Mouse (Mus musculus) sigmoid colon, adult 10 weeks (tissue): ENCODE results near the gene Accs. TPM values are rescaled to one million over a fixed set of nuclear protein-coding genes. Genes with fewer than 3 reads are reported as not detected.

ENCODE experiments used
- polyA plus RNA-seq: library from polyadenylated mRNA; stranded (reverse); fragments of 350-450 nt; fragmentation: Illumina TruSeq; extraction: RNeasy Lipid Tissue Mini Kit (QIAGEN cat#74804); gene quantifications from one replicate; pipeline ENCODE4 v1.2.3, GENCODE M21; 2014; ENCODE audit warnings: low read depth, low replicate concordance

Accs gene
- polyA plus RNA-seq = 5.4 TPM

DNA sequence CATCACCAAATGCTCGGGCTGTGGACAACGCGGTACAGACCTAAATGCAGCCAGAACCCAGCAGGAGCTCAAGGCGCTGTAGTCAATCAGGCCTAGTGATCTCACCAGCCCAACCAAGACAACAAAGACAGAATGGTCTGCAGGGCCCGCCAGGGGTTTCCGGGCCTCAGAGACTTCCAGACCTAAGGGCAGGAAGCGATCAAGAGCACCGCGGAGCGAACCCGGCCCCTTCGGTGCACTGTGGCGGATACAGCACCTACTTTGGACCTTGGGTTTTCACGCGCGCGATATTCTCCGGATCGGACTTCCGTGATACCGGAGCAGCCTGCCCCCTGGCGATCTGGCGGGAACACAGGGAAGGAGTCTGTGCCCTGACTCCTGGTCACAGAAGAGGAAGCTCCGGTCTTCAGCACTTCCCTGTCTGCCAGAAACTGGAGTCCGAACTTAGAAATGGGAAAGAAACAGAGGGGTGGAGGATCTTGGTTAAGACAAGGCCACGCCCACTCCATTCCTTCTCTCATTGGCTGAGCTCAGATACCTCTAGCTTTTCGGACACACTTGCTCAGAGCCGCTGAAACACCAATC lies at the start of gene Accs:
TSS of gene Accs (minus strand) at position 439 of the 585 bp plus-strand sequence.

DNA sequence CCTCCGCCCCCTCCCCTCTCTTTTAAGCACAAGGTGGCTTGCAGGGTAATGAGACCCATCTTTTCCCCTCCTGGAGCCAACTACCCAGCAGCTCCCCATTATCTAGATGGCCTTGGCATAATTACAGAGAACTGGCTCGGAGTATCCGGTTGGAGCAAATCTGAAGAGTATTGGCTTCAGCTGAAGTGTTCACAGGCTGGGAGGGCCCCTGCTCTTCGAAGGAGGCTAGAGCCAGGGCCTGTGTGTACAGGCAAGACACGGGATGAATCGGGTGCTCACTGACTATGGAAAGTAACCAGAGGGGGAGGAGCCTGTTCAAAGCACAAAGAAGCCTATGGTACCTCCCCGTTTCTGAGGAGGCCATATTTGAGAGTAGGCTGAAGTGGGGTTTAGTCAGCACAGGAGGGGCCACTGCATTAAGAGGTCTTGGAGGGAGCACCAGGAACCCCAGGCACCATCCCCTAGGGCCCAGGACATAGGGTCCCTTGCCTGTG lies 19.4 kb upstream of the Accs start, which contains the start of gene Accsl:
TSS of gene Accsl (minus strand) at position 51 of the 494 bp plus-strand sequence.

DNA sequence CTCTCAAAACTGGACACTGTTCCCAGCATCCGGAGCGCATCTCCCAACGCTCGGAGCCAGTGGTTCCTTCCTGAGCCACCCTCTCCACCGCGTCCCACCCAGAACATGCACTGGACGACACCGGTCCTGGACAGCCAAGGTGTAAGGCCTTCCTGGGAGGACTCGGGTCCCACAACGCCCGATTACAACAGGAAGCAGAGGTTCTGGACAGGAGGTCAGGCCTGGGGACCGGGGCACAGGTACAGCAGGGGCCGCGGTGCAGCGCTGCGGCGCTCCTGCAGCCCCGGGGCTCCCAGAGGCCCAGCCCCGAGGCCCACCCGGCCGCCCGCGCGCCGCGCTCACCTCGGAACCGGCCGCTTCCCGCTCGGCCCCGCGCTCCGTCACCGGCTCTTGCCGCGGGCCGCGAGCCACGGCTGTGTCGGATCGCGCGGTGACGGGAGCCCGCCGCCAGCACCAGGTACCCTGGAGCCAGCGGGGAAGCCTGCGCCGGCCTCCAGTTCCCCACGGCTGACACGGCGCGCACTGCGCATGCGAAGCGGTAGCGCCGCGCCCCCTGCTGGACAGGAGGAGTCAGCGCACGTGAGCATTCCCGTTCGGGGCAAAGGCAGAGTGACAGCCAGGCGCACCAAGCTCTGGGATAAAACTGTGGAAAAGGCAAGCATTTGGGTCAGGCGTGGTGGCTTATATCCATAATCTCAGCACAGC lies 27.5 kb downstream of the Accs start, which contains the start of gene Ext2:
TSS of gene Ext2 (minus strand) at position 524 of the 705 bp plus-strand sequence.

Other genes with a start within 250 kb of the Accs start
- not detected for gene Alx4, start 207.6 kb downstream of the Accs start, polyA plus RNA-seq
- 22.7 TPM for gene Ext2, start 27.4 kb downstream of the Accs start, polyA plus RNA-seq
- gene Accsl, start 19.2 kb upstream of the Accs start, polyA plus RNA-seq = not detected
- gene Gm13889, start 107.3 kb upstream of the Accs start, polyA plus RNA-seq = not detected
- not detected for gene Gm27027, start 146.4 kb upstream of the Accs start, polyA plus RNA-seq
- gene Alkbh3, start 160.9 kb upstream of the Accs start, polyA plus RNA-seq = 13.3 TPM